Mouse (Mus musculus) mesoderm, embryonic 11.5 days (tissue): ENCODE measurements at regions not wholly inside any gene's neighbourhood (a gene's known extent, or its start where the extent isn't known, plus 50 kb on each side); places are given as distances from the start of the nearest gene placed in this dataset.
A peak's percentile ranks its signal among the peaks of the same experiment; 100 is the strongest.
"Not testable (repeated sequence)": the region's sequence is repeated elsewhere in the genome, so short reads cannot be mapped to it uniquely, and the experiment has no call there.

Experiments
- DNase-seq: peaks from one replicate; pipeline ENCODE4 v3.0.0-alpha.2; 2012; ENCODE audit warnings: low read depth, low spot score

GRCm38 (mm10) chr13:111309848-111310692 is 55.3 kb downstream of the Actbl2 start:
- DNase-seq, result no peak

- no peak for DNase-seq
These were observed 55.9 kb downstream of the Actbl2 start for GRCm38 (mm10) chr13:111310693-111311045.

- not testable (repeated sequence) for DNase-seq
These were observed 58.7 kb downstream of the Actbl2 start for GRCm38 (mm10) chr13:111313506-111313905.

- DNase-seq, result not testable (repeated sequence)
These were observed 63.1 kb downstream of the Actbl2 start for GRCm38 (mm10) chr13:111317876-111318275.

GRCm38 (mm10) chr13:111323206-111323605 is 68.4 kb downstream of the Actbl2 start:
- DNase-seq, result no peak

GRCm38 (mm10) chr13:111326096-111326665 is 71.4 kb downstream of the Actbl2 start:
- no peak for DNase-seq

- no peak for DNase-seq
These were observed 78.2 kb downstream of the Actbl2 start for GRCm38 (mm10) chr13:111333035-111333434.

- no peak for DNase-seq
These were observed 79.0 kb downstream of the Actbl2 start for GRCm38 (mm10) chr13:111333851-111334250.

- peak; percentile 34 for DNase-seq
These were observed 79.6 kb downstream of the Actbl2 start for GRCm38 (mm10) chr13:111334258-111335052.

- DNase-seq, result no peak
These were observed 90.2 kb downstream of the Actbl2 start for GRCm38 (mm10) chr13:111344981-111345380.

GRCm38 (mm10) chr13:111345486-111346440 is 91.0 kb downstream of the Actbl2 start:
- no peak for DNase-seq

- peak; percentile 11 for DNase-seq
These were observed 102.0 kb downstream of the Actbl2 start for GRCm38 (mm10) chr13:111356520-111357456.

GRCm38 (mm10) chr13:111361456-111361855 is 106.6 kb downstream of the Actbl2 start:
- no peak for DNase-seq

- no peak for DNase-seq
These were observed 108.4 kb downstream of the Actbl2 start for GRCm38 (mm10) chr13:111363176-111363739.

GRCm38 (mm10) chr13:111366871-111367270 is 112.1 kb downstream of the Actbl2 start:
- DNase-seq, result no peak

- DNase-seq, result no peak
These were observed 112.8 kb downstream of the Actbl2 start for GRCm38 (mm10) chr13:111367620-111368019.

- DNase-seq, result no peak
These were observed 115.1 kb downstream of the Actbl2 start for GRCm38 (mm10) chr13:111369916-111370315.

- no peak for DNase-seq
These were observed 116.6 kb downstream of the Gpbp1 start for GRCm38 (mm10) chr13:111373281-111373680.

GRCm38 (mm10) chr13:111373801-111374200 is 116.1 kb downstream of the Gpbp1 start:
- no peak for DNase-seq
